Mouse (Mus musculus): ENCODE results near the gene Twsg1.

DNA sequence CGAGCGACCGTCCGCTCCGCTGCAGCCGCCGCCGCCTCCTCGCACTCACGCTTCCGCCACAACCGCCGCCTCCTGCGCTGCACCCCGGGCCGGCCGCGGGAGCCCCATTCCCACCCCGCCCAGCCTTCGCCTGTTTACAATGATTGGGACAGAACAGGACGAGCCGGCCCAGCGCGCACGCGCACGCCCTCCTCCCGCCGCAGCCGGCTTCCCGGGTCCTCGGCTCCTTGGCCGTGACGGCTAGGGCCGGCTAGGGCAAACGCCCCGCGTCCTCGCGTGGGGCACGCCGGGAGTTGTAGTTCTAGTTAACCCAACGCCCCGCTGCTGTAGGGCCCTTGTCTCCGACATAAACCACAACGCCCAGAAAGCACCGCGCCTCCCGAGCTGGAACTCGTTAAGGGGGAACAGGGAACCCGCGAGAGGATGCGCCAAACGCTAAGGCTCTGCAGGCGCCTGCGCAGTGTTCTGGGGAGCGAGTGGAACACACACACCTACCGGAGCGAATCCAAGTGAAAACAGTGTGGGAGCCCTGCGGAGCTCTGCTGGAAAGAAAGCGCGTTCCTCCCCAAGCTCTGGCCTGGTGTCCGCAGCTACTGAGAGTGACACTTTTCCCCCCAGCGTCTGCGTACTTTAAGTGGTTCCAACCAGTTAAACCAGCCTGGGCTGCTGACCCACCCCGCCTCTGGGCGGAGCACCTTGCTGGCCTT, 66.2 kb downstream of the Twsg1 start:
- peak; percentile 76; the same call in 1 of the 2 replicates for TF ChIP-seq POLR2A (IDR thresholded peaks at IDR 0.05; ENCODE audit: extremely low read depth, insufficient read depth, low read length)
- TF ChIP-seq CTCF (IDR thresholded peaks at IDR 0.05; ENCODE audit: low read depth, low read length), result no peak

Data from liver, adult 2 months (tissue).